Mouse (Mus musculus) ES-E14 (cell line): ENCODE results near the gene Coro1c. TPM values are rescaled to one million over a fixed set of nuclear protein-coding genes. Genes with fewer than 3 reads are reported as not detected.

Experiments used
- DNase-seq: peaks from one replicate; pipeline ENCODE4 v3.0.0-alpha.2; 2013; ENCODE audit warnings: low read depth, low spot score
- H3K27ac ChIP-seq: 2 replicates; pipeline ENCODE4 v1.5.1; 2012; ENCODE audit warnings: low read depth, mild to moderate bottlenecking, low read length, moderate library complexity, mixed read lengths; ENCODE audit not compliant: poor library complexity, insufficient read depth, severe bottlenecking
- H3K36me3 ChIP-seq: 2 replicates; pipeline ENCODE4 v1.6.1; 2012; ENCODE audit warnings: mild to moderate bottlenecking, low read length, moderate library complexity, mixed read lengths; ENCODE audit not compliant: control insufficient read depth, poor library complexity, insufficient read depth, severe bottlenecking
- H3K4me1 ChIP-seq, 2 experiments: fragments of 150-350 bp in 1 of 2; sonication (generic) in 1 of 2; 2 replicates each; pipeline ENCODE4 v1.6.1; 2012; ENCODE audit warnings: low read length in 2 of 2, mild to moderate bottlenecking in 1 of 2, mixed read lengths in 1 of 2; ENCODE audit not compliant: control insufficient read depth in 2 of 2, insufficient read depth in 2 of 2, poor library complexity in 1 of 2
- H3K4me3 ChIP-seq, 2 experiments: fragments of 150-350 bp in 1 of 2; sonication (generic) in 1 of 2; 2 replicates each; pipeline ENCODE4 v1.5.1; 2012; ENCODE audit warnings: low read length in 2 of 2, low read depth in 1 of 2, mild to moderate bottlenecking in 1 of 2, mixed read lengths in 1 of 2; ENCODE audit not compliant: insufficient read depth in 1 of 2, poor library complexity in 1 of 2, severe bottlenecking in 1 of 2
- H3K9ac ChIP-seq: 2 replicates; pipeline ENCODE4 v1.6.1; 2012; ENCODE audit warnings: low read depth, mild to moderate bottlenecking, low read length, mixed read lengths; ENCODE audit not compliant: poor library complexity, insufficient read depth, severe bottlenecking
- H3K9me3 ChIP-seq: fragments of 150-350 bp; sonication (generic); 2 replicates; pipeline ENCODE4 v1.6.1; 2012; ENCODE audit warnings: low read depth, mild to moderate bottlenecking, low read length; ENCODE audit not compliant: control insufficient read depth, insufficient read depth
- CHD2 ChIP-seq: IDR thresholded peaks from 2 replicates; pipeline ENCODE4 v1.6.1; 2014; ENCODE audit warnings: mild to moderate bottlenecking, low read depth, low read length, inconsistent platforms
- HCFC1 ChIP-seq: IDR thresholded peaks from 2 replicates; pipeline ENCODE4 v1.6.1; 2012; ENCODE audit warnings: low read length, inconsistent platforms, borderline replicate concordance; ENCODE audit not compliant: insufficient read depth
- MAFK ChIP-seq: IDR thresholded peaks from 2 replicates; pipeline ENCODE4 v1.6.1; 2014; ENCODE audit warnings: mild to moderate bottlenecking, low read depth, low read length, inconsistent platforms; ENCODE audit not compliant: insufficient read depth
- ZC3H11A ChIP-seq: IDR thresholded peaks from 2 replicates; pipeline ENCODE4 v1.6.1; 2012; ENCODE audit warnings: low read depth, mild to moderate bottlenecking, inconsistent platforms, low read length, borderline replicate concordance
- ZNF384 ChIP-seq: IDR thresholded peaks from 2 replicates; pipeline ENCODE4 v1.6.1; 2012; ENCODE audit warnings: low read depth, low read length, inconsistent platforms
- in situ Hi-C, 2 experiments: fragments of 600-800 bp; cut with MboI; formaldehyde crosslinking; loops; one replicate each; pipeline ENCODE4 v1.15.1; 2025; ENCODE audit warnings: low sequenced_read_pairs in 2 of 2, inconsistent platforms in 1 of 2; ENCODE audit not compliant: unreplicated experiment in 2 of 2
- total RNA-seq: library from RNA; depleted of rRNA; stranded (reverse); fragments of 300-350 nt; gene quantifications from 2 replicates; pipeline ENCODE4 v1.2.3, GENCODE M21; 2012

Coro1c gene
- total RNA-seq, 1 experiment: 150 TPM

GRCm38 (mm10) chr5:113842244-113842643 lies 66.3 kb downstream of the Coro1c start:
- TF ChIP-seq ZNF384 (no peak), MAFK (no peak), ZC3H11A (no peak), HCFC1 (no peak), CHD2 (no peak)
- H3K4me3 ChIP-seq: peak overlapping the region in 1 of 2 experiments; percentile 37; a peak in 2 of 4 replicates
- peak overlapping the region; percentile 74; the same call in 1 of the 2 replicates for H3K9ac ChIP-seq
- H3K36me3 ChIP-seq: peaks cover 35% of the 10 kb centered on the region
- DNase-seq: no peak
- in situ Hi-C loops: no loop called here
- H3K9me3 ChIP-seq: no peaks in the 10 kb centered on the region
- H3K4me1 ChIP-seq: peaks cover 6 to 25% of the 10 kb centered on the region in 2 experiments; a peak in 3 of 4 replicates
- H3K27ac ChIP-seq: peak overlapping the region; percentile 73; the same call in 1 of the 2 replicates

DNA sequence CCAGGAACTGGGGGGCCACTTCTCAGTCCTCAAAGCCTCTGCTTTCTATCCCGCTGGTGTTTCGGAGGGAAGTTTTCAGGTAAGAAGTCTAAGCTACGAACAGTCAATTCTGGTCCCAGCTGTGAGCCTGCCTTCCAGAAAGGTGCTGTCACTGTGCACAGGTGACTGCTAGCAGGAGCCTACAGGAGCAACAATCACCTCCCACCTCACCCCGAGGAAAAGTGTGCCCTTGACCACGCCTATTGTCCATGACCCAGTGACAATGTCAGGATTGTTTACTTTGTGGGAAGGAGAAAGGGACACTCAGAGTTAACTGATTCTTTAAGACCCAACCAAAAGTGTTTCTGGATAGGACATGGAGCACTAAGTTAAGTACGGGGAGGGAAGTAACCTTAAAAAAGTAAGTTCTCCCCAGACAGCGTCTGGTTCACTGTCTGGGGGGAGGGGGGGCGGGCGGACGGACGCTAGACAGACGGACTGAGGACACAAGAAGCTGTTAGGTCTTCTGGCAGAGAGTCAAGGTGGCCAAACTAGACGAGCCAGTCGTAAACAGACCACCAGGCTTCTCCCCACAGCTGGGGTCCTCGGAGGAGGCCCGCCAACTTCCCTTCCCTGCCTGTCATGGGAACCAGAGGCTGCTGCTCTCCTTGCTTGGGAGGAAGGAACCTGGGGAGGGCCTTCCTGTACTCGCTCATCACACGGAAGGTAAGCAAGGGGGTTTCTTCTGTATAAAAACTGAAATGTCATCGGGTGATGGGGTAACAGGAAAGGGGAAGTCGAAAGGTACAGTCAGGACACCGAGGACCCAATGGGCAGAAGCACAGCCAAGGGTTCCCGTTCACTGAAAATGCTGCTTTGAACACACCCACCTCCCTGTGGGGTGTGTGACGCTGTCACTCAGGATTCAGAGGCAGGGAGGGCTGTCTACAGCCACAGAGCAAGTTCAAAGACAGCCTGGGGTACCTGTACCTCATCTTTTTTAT lies 67.0 kb downstream of the Coro1c start:
- H3K9me3 ChIP-seq: no peaks in the 10 kb centered on the region
- in situ Hi-C loops: no loop called here
- peak overlapping the region; percentile 3; the same call in 1 of the 2 replicates for H3K27ac ChIP-seq
- DNase-seq: no peak
- no peak overlapping the region for H3K9ac ChIP-seq
- peaks cover 6 to 25% of the 10 kb centered on the region in 2 experiments; a peak in 3 of 4 replicates for H3K4me1 ChIP-seq
- TF ChIP-seq ZNF384 (no peak), CHD2 (no peak), MAFK (no peak), HCFC1 (no peak), ZC3H11A (no peak)
- H3K4me3 ChIP-seq: 0 out of 4 replicates have a peak overlapping the region, but pooled peaks of 1 of the 2 experiments have one; percentile 1
- H3K36me3 ChIP-seq: peaks cover 28% of the 10 kb centered on the region

GRCm38 (mm10) chr5:113840443-113840842 lies 68.1 kb downstream of the Coro1c start:
- no peak for DNase-seq
- Histone ChIP-seq H3K36me3 (peaks cover 18% of the 10 kb centered on the region), H3K9me3 (no peaks in the 10 kb centered on the region), H3K9ac (no peak overlapping the region), H3K4me1 (peaks cover 6 to 25% of the 10 kb centered on the region in 2 experiments; a peak in 3 of 4 replicates), H3K27ac (no peak overlapping the region), H3K4me3 (no peak overlapping the region)
- in situ Hi-C loops: no loop called here
- TF ChIP-seq ZNF384 (no peak), HCFC1 (no peak), ZC3H11A (no peak), CHD2 (no peak), MAFK (no peak)

DNA sequence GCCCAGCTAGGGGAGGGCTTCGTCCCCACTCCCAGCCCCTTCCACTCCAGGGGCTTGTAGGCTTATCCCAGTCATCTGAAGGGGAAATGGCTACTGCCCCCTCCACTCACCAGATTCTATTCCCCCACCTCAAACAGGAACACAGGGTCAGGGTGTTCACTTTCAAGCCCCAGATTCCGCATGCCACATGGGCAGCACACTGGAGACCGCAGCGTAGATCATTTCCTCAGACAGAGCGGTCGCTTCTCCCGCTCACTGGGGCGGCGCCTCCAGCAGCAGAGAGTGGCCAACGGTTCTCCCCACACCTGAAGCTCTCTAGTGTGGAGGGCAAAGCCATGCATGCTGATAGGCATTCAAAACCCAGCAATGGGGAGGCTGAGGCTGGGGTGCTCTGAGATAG lies 71.6 kb downstream of the Coro1c start:
- no peak overlapping the region for H3K27ac ChIP-seq
- DNase-seq: no peak
- no peak overlapping the region for H3K9ac ChIP-seq
- H3K36me3 ChIP-seq: no peaks in the 10 kb centered on the region
- H3K9me3 ChIP-seq: no peaks in the 10 kb centered on the region
- H3K4me3 ChIP-seq: no peak overlapping the region
- TF ChIP-seq ZC3H11A (no peak), ZNF384 (no peak), MAFK (no peak), CHD2 (no peak), HCFC1 (no peak)
- in situ Hi-C loops: no loop called here
- peaks cover 7 to 14% of the 10 kb centered on the region in 2 experiments; a peak in 3 of 4 replicates for H3K4me1 ChIP-seq
